Mouse (Mus musculus) stomach, postnatal 0 days (tissue): ENCODE results near the gene 1810049J17Rik. TPM values are rescaled to one million over a fixed set of nuclear protein-coding genes. Genes with fewer than 3 reads are reported as not detected.
A peak's percentile ranks its signal among the peaks of the same experiment; 100 is the strongest.

Experiments used
- ATAC-seq: fragments of 200-750 bp; cut with Nextera tagmentation; 2 replicates; pipeline ENCODE4 v1.8.0; 2017; ENCODE audit not compliant: low FRiP score, low TSS enrichment
- DNase-seq: peaks from one replicate; pipeline ENCODE4 v3.0.0-alpha.2; 2016; ENCODE audit warnings: low spot score
- H3K27ac ChIP-seq: fragments of 300-500 bp; sonication (generic); replicated peaks from 2 replicates; pipeline ENCODE4 v1.5.1; 2014; ENCODE audit warnings: mild to moderate bottlenecking, control low read depth
- H3K27me3 ChIP-seq: fragments of 300-500 bp; sonication (generic); 2 replicates; pipeline ENCODE4 v1.6.1; 2014; ENCODE audit warnings: low read length; ENCODE audit not compliant: control insufficient read depth, insufficient read depth
- H3K36me3 ChIP-seq: fragments of 300-500 bp; sonication (generic); 2 replicates; pipeline ENCODE4 v1.6.1; 2014; ENCODE audit warnings: low read length, mixed read lengths; ENCODE audit not compliant: control insufficient read depth, insufficient read depth
- H3K4me1 ChIP-seq: fragments of 300-500 bp; sonication (generic); replicated peaks from 2 replicates; pipeline ENCODE4 v1.6.1; 2014; ENCODE audit warnings: antibody characterized with exemption; ENCODE audit not compliant: control insufficient read depth, insufficient read depth
- H3K4me2 ChIP-seq: fragments of 300-500 bp; sonication (generic); replicated peaks from 2 replicates; pipeline ENCODE4 v1.6.1; 2014; ENCODE audit warnings: low read depth, mild to moderate bottlenecking, control low read depth, moderate library complexity
- H3K4me3 ChIP-seq: fragments of 300-500 bp; sonication (generic); 2 replicates; pipeline ENCODE4 v1.5.1; 2014; ENCODE audit warnings: low read depth, low read length, control low read depth
- H3K9ac ChIP-seq: fragments of 300-500 bp; sonication (generic); 2 replicates; pipeline ENCODE4 v1.6.1; 2014; ENCODE audit warnings: mild to moderate bottlenecking, low read length, control low read depth, mixed read lengths
- H3K9me3 ChIP-seq: fragments of 300-500 bp; sonication (generic); 2 replicates; pipeline ENCODE4 v1.6.1; 2016; ENCODE audit warnings: low read length; ENCODE audit not compliant: control insufficient read depth
- CTCF ChIP-seq: IDR thresholded peaks from 2 replicates; pipeline ENCODE4 v1.5.1; 2016; ENCODE audit warnings: antibody characterized with exemption, low read depth, mild to moderate bottlenecking, moderate library complexity
- EP300 ChIP-seq: optimal IDR thresholded peaks from 2 replicates; pipeline ENCODE3; 2016; ENCODE audit warnings: antibody characterized with exemption
- WGBS: fragments of 180-500 bp; shearing (Covaris S2); extraction: QIAGEN DNeasy Blood & Tissue Kit; methylation state at CpG from one replicate; pipeline ENCODE4 v1.1.7; 2014; 5-methylcytosine and 5-hydroxymethylcytosine counted together
- polyA plus RNA-seq: library from polyadenylated mRNA; unstranded; fragments of >200 nt; fragmentation: Nextera tagmentation; extraction: Ambion mirVana; gene quantifications from 2 replicates; pipeline ENCODE4 v1.2.1, GENCODE M21; 2015

1810049J17Rik gene
- polyA plus RNA-seq, 1 experiment from 2014 or later = 3.9 TPM

DNA sequence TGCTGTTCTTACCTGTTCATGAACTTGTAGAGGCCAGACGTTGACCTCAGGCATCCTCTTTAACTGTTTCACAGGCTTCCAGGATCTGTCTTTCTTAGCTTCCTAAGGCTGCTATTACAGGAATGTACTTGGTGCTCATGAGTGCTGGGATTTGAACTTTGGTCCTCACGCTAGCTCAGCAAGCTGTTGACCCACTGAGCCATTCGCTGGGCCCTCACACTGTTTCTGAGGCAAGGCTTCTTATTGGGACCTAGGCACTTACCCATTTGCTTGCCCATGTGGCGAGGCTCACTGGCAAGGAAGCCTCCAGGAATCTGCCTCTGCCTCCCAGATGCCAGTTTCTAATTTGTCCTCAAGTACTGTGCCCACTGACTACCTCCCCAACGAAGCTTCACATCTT is 1.8 kb downstream of the 1810049J17Rik start:
- Histone ChIP-seq H3K27ac (no peak overlapping the region), H3K27me3 (no peaks in the 10 kb centered on the region), H3K9ac (no peak overlapping the region), H3K4me3 (no peak overlapping the region; the same call in 1 of the 2 replicates), H3K36me3 (no peaks in the 10 kb centered on the region), H3K9me3 (no peaks in the 10 kb centered on the region), H3K4me2 (peak overlapping the region; percentile 91; the same call in 1 of the 2 replicates), H3K4me1 (peaks cover 5% of the 10 kb centered on the region; the same call in 1 of the 2 replicates)
- no peak for DNase-seq
- WGBS = 46% methylated on average over 5 of the region's 5 CpGs
- no peak for ATAC-seq
- no peak for TF ChIP-seq CTCF
- no peak for TF ChIP-seq EP300

DNA sequence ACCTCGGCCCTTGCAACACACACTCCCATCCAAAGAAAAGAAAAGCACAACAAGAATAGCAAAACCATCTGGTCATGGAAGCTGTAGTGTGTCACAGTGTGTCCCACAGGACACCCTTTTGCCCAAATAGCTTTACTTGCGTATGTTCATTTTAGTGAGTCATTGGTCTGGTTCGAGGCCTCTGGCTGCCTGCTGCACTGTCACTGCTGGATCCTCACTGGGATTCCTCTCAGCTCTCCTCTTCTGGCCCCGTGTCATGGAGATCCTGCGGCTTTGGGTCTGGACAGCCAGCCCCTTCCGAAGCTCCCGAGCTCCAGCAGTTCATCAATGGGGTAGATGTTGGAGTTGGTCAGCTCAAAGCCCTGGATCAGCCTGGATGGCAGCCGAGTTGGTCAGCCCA is 3.2 kb downstream of the 1810049J17Rik start:
- no peaks in the 10 kb centered on the region for H3K9me3 ChIP-seq
- H3K4me1 ChIP-seq = no peaks in the 10 kb centered on the region
- no peak overlapping the region for H3K4me2 ChIP-seq
- H3K27ac ChIP-seq = no peak overlapping the region
- 83% methylated on average over 8 of the region's 8 CpGs for WGBS
- no peaks in the 10 kb centered on the region for H3K36me3 ChIP-seq
- no peak overlapping the region for H3K9ac ChIP-seq
- DNase-seq = no peak
- TF ChIP-seq EP300 = no peak
- no peak for TF ChIP-seq CTCF
- no peak for ATAC-seq
- no peaks in the 10 kb centered on the region for H3K27me3 ChIP-seq
- H3K4me3 ChIP-seq = no peak overlapping the region

DNA sequence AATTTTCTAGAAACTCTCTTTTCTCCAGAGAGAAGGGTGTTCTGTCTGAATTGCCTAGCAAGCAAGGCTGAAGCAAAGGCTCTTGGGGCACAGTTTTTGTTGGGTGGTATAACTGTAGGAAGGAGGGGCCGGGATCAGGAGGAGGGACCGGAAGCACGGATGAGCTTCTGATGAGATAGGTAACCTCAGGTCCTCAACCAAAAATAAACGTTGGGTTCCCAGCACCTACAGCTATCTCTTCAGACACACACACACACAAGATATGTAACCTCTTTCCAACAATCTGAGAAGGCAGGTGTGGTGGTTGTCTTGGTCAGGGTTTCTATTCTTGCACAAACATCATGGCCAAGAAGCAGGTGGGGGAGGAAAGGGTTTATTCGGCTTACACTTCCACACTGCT is 4.4 kb downstream of the 1810049J17Rik start:
- no peak overlapping the region for H3K27ac ChIP-seq
- H3K27me3 ChIP-seq = no peaks in the 10 kb centered on the region
- H3K4me1 ChIP-seq = no peaks in the 10 kb centered on the region
- no peak for ATAC-seq
- DNase-seq = no peak
- TF ChIP-seq EP300 (no peak), CTCF (no peak)
- H3K9me3 ChIP-seq = no peaks in the 10 kb centered on the region
- WGBS = 77% methylated on average over 5 of the region's 5 CpGs
- H3K9ac ChIP-seq = no peak overlapping the region
- H3K36me3 ChIP-seq = no peaks in the 10 kb centered on the region
- no peak overlapping the region for H3K4me2 ChIP-seq
- no peak overlapping the region for H3K4me3 ChIP-seq

DNA sequence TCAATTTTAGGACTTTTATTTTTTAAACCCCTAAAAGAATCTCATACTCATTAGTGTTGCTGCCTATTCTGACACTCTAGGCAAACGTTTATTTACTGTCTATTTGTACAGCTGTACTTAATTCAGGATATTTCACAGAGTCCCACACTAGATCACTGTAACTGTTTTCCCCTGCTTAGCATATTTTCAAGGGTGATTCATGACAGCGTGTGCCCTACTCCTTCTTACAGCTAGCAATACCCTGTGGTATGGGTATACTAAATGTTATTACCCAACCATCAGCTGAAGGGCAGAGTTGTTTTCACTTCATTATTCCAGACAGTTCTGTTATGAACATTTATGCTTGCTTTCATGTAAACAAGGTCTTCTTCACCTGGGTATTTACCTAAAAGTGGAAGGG is 5.7 kb downstream of the 1810049J17Rik start:
- Histone ChIP-seq H3K4me3 (no peak overlapping the region), H3K4me2 (no peak overlapping the region), H3K9me3 (no peaks in the 10 kb centered on the region), H3K36me3 (no peaks in the 10 kb centered on the region), H3K27ac (no peak overlapping the region), H3K27me3 (no peaks in the 10 kb centered on the region), H3K4me1 (no peaks in the 10 kb centered on the region), H3K9ac (no peak overlapping the region)
- DNase-seq = no peak
- no peak for ATAC-seq
- no peak for TF ChIP-seq CTCF
- no peak for TF ChIP-seq EP300
- WGBS = 49% methylated on average over 2 of the region's 2 CpGs

- ATAC-seq = no peak
- 67% methylated on average over 5 of the region's 5 CpGs for WGBS
Observed at GRCm38 (mm10) chr15:12314584-12314983, 7.1 kb downstream of the 1810049J17Rik start.

GRCm38 (mm10) chr15:12313255-12313654 is 8.4 kb downstream of the 1810049J17Rik start:
- Histone ChIP-seq H3K4me1 (no peaks in the 10 kb centered on the region), H3K27me3 (no peaks in the 10 kb centered on the region), H3K4me2 (no peak overlapping the region), H3K9ac (no peak overlapping the region), H3K9me3 (no peaks in the 10 kb centered on the region), H3K36me3 (no peaks in the 10 kb centered on the region), H3K27ac (no peak overlapping the region), H3K4me3 (no peak overlapping the region)
- DNase-seq (peak; percentile 79), ATAC-seq (peak; percentile 96)
- 8% methylated on average over 1 of the region's 1 CpGs for WGBS
- TF ChIP-seq EP300 (no peak), CTCF (no peak)

More at GRCm38 (mm10) chr15:12314584-12314983, 7.1 kb downstream of the 1810049J17Rik start:
- H3K9me3 ChIP-seq = no peaks in the 10 kb centered on the region
- no peak for TF ChIP-seq EP300
- TF ChIP-seq CTCF = no peak
- no peak overlapping the region for H3K27ac ChIP-seq
- no peaks in the 10 kb centered on the region for H3K27me3 ChIP-seq
- H3K4me3 ChIP-seq = no peak overlapping the region
- H3K4me1 ChIP-seq = no peaks in the 10 kb centered on the region
- no peak for DNase-seq
- H3K36me3 ChIP-seq = no peaks in the 10 kb centered on the region
- no peak overlapping the region for H3K9ac ChIP-seq
- no peak overlapping the region for H3K4me2 ChIP-seq
